Mouse (Mus musculus) forebrain, embryonic 12.5 days (tissue): ENCODE measurements around the gene Glrx5. TPM values are rescaled to one million over a fixed set of nuclear protein-coding genes. Genes with fewer than 3 reads are reported as not detected.

Experiments used
- ATAC-seq: fragments of 200-750 bp; cut with Nextera tagmentation; 2 replicates; pipeline ENCODE4 v1.8.0; 2017; ENCODE audit warnings: moderate TSS enrichment; ENCODE audit not compliant: low FRiP score
- H3K27ac ChIP-seq: fragments of 300-500 bp; sonication (generic); 2 replicates; pipeline ENCODE4 v1.5.1; 2016; ENCODE audit warnings: mild to moderate bottlenecking
- H3K27me3 ChIP-seq: fragments of 300-500 bp; sonication (generic); 2 replicates; pipeline ENCODE4 v1.6.1; 2016; ENCODE audit warnings: mild to moderate bottlenecking
- H3K36me3 ChIP-seq: fragments of 300-500 bp; sonication (generic); replicated peaks from 2 replicates; pipeline ENCODE4 v1.6.1; 2016; ENCODE audit warnings: mild to moderate bottlenecking
- H3K4me1 ChIP-seq: fragments of 300-500 bp; sonication (generic); 2 replicates; pipeline ENCODE4 v1.6.1; 2016
- H3K4me2 ChIP-seq: fragments of 300-500 bp; sonication (generic); 2 replicates; pipeline ENCODE4 v1.6.1; 2016; ENCODE audit warnings: mild to moderate bottlenecking, moderate library complexity
- H3K4me3 ChIP-seq: fragments of 300-500 bp; sonication (generic); replicated peaks from 2 replicates; pipeline ENCODE4 v1.5.1; 2016; ENCODE audit warnings: mild to moderate bottlenecking
- H3K9ac ChIP-seq: fragments of 300-500 bp; sonication (generic); 2 replicates; pipeline ENCODE4 v1.6.1; 2016; ENCODE audit warnings: mild to moderate bottlenecking
- H3K9me3 ChIP-seq: fragments of 300-500 bp; sonication (generic); 2 replicates; pipeline ENCODE4 v1.6.1; 2016
- WGBS: fragments of 180-500 bp; shearing (Covaris S2); methylation state at CpG from one replicate; pipeline ENCODE4 v1.1.7; 2016; 5-methylcytosine and 5-hydroxymethylcytosine counted together
- microRNA-seq: library from miRNA; unstranded; fragments of <30 nt; microRNA quantifications from one replicate; pipeline ENCODE4, GENCODE M21; 2017
- polyA plus RNA-seq: library from polyadenylated mRNA; unstranded; fragments of >200 nt; fragmentation: Nextera tagmentation; extraction: Ambion mirVana; gene quantifications from 2 replicates; pipeline ENCODE4 v1.2.1, GENCODE M21; 2016

Glrx5 gene
- polyA plus RNA-seq, 1 experiment from 2014 or later, result 173 TPM

DNA sequence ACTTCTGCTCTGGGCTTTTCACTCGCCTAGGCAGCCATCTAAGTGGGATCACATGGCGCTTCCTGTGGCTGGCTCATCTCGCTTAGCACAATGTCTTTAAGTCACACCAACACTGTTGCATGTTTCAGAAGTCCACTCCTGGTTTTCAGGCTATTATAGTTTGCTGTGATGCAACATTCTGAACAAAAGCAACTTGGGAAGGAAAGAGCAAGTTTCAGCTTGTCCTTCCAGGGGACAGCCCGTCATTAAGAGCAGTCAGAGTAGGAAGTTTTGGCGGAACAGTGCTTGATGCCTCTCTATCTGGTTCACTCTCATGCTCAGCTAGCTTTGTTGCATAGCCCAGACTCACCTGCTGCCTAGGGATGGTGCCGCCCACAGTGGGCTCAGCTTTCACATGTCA is 59.1 kb downstream of the Glrx5 start:
- Histone ChIP-seq H3K4me2 (no peak overlapping the region), H3K9me3 (no peaks in the 10 kb centered on the region), H3K27ac (no peak overlapping the region), H3K9ac (no peak overlapping the region), H3K27me3 (no peaks in the 10 kb centered on the region), H3K4me3 (no peak overlapping the region), H3K4me1 (peaks cover 18% of the 10 kb centered on the region), H3K36me3 (no peaks in the 10 kb centered on the region)
- ATAC-seq, result no peak
- 87% methylated on average over 6 of the region's 6 CpGs for WGBS

Small RNA genes lying within 50 kb of the gene (microRNA-seq; reads per million reads assigned to microRNA genes)
- gene Mir3069, result 5.1 reads per million, percentile 18 among the genes with 10 or more reads in this experiment

Other genes starting within 250 kb of the Glrx5 start
- 2.6 and 2.8 TPM in 2 replicates for gene Clmn, start 167.6 kb upstream of the Glrx5 start, polyA plus RNA-seq
- 0.13 and 0.14 TPM in 2 replicates for gene Syne3, start 22.9 kb upstream of the Glrx5 start, polyA plus RNA-seq
- gene Tcl1b2, start 113.3 kb downstream of the Glrx5 start, polyA plus RNA-seq, result not detected in 2 replicates
- gene Tcl1b1, start 127.0 kb downstream of the Glrx5 start, polyA plus RNA-seq, result not detected in 2 replicates
- gene Tcl1b5, start 143.7 kb downstream of the Glrx5 start, polyA plus RNA-seq, result not detected in 2 replicates
- not detected in 2 replicates for gene Tcl1b3, start 158.4 kb downstream of the Glrx5 start, polyA plus RNA-seq
- not detected in 2 replicates for gene Tcl1b4, start 169.3 kb downstream of the Glrx5 start, polyA plus RNA-seq
- not detected in 2 replicates for gene Tcl1, start 190.1 kb downstream of the Glrx5 start, polyA plus RNA-seq